8 mouse cellular contexts compared by ENCODE assay signal in genomic region chr2:154656710-154657485, GRCm38 (mm10). TPM values are rescaled to one million over a fixed set of nuclear protein-coding genes. Genes with fewer than 3 reads are reported as not detected.
A peak's percentile ranks its signal among the peaks of the same experiment; 100 is the strongest.
DNase-seq lines count a peak whose midpoint lies in the region; ATAC-seq lines count a peak whose summit lies in the region.

No protein-coding gene starts in this region.

- peaks cover 22% of the 10 kb centered on the region for H3K4me1 ChIP-seq in hindbrain, embryonic 12.5 days

- peak overlapping the region; percentile 95 for H3K9ac ChIP-seq in hindbrain, embryonic 12.5 days

- H3K9me3 ChIP-seq in hindbrain, embryonic 12.5 days (replicated peaks), result no peaks in the 10 kb centered on the region

- peak; percentile 100 for ATAC-seq in hindbrain, embryonic 12.5 days (ENCODE audit: low FRiP score)

- peak overlapping the region; percentile 94 for H3K4me2 ChIP-seq in hindbrain, embryonic 12.5 days (replicated peaks)

- no peaks in the 10 kb centered on the region for H3K27me3 ChIP-seq in hindbrain, embryonic 12.5 days

- under 1% methylated on average over 67 of the region's 67 CpGs for WGBS in hindbrain, embryonic 12.5 days

- peak; percentile 98 for DNase-seq in NIH3T3 (ENCODE audit: low read depth)
- peak; percentile 97 to 98 for DNase-seq in cerebellum, postnatal 10 days
- peak; percentile 96 to 97 for DNase-seq in frontal cortex, postnatal 10 days (ENCODE audit: low spot score in 2 of 2)
- peak; percentile 93 to 99 for DNase-seq in layer of hippocampus, postnatal 14 days (ENCODE audit: low spot score in 2 of 2)
- peak; percentile 96 for DNase-seq in lung, postnatal 14 days
- peak; percentile 95 for DNase-seq in retina, adult 2 months (ENCODE audit: low read depth, low spot score)
- peak; percentile 95 to 98 for DNase-seq in thymus, postnatal 36 days

- peak overlapping the region; percentile 79 for H3K27ac ChIP-seq in hindbrain, embryonic 12.5 days

- H3K4me3 ChIP-seq in hindbrain, embryonic 12.5 days, result peak overlapping the region; percentile 89

- peaks cover 15% of the 10 kb centered on the region for H3K36me3 ChIP-seq in hindbrain, embryonic 12.5 days

RNA-seq across cellular contexts. Expression of gene Chmp4b, which starts 5.4 kb away (rescaled TPM):
- 26.6 and 28.4 TPM in 2 replicates for polyA plus RNA-seq in hindbrain, embryonic 12.5 days (2016; fragmentation: Nextera tagmentation; extraction: Ambion mirVana)
- 100 to 1,000 TPM; 199 to 204 TPM for total RNA-seq in layer of hippocampus, postnatal 14 days (2021)

RNA-seq across cellular contexts. Expression of gene 4930519P11Rik, which starts 43.7 kb away (rescaled TPM):
- polyA plus RNA-seq in hindbrain, embryonic 12.5 days (2016; fragmentation: Nextera tagmentation; extraction: Ambion mirVana), result not detected in 2 replicates
- not detected for total RNA-seq in layer of hippocampus, postnatal 14 days (2021)

RNA-seq across cellular contexts. Expression of gene Zfp341, which starts 43.8 kb away (rescaled TPM):
- polyA plus RNA-seq in hindbrain, embryonic 12.5 days (2016; fragmentation: Nextera tagmentation; extraction: Ambion mirVana), result 1.1 and 1.3 TPM in 2 replicates
- 10 to 100 TPM in 1 of 2 experiments, 1 to 10 TPM in 1; 9.8 to 11.3 TPM for total RNA-seq in layer of hippocampus, postnatal 14 days (2021)

RNA-seq across cellular contexts. Expression of gene Pxmp4, which starts 53.4 kb away (rescaled TPM):
- 14.1 and 14.3 TPM in 2 replicates for polyA plus RNA-seq in hindbrain, embryonic 12.5 days (2016; fragmentation: Nextera tagmentation; extraction: Ambion mirVana)
- total RNA-seq in layer of hippocampus, postnatal 14 days (2021), result 10 to 100 TPM; 17.2 to 19.8 TPM

Comparison
In these comparisons a context has a peak if more than half of its experiments do, and no peak if none do; other contexts are left out.
1. Peak in every context shown above with its lines: DNase-seq, ATAC-seq, H3K4me3 ChIP-seq and H3K27ac ChIP-seq.